Mouse (Mus musculus) heart, embryonic 14.5 days (tissue): ENCODE measurements around the gene Klhl2. TPM values are rescaled to one million over a fixed set of nuclear protein-coding genes. Genes with fewer than 3 reads are reported as not detected.

ENCODE experiments used
- ATAC-seq: fragments of 200-750 bp; cut with Nextera tagmentation; 2 replicates; pipeline ENCODE4 v1.8.0; 2017; ENCODE audit warnings: low read depth, moderate TSS enrichment; ENCODE audit not compliant: insufficient number of reproducible peaks, insufficient read depth, low FRiP score
- H3K27ac ChIP-seq, 2 experiments: fragments of 200-500 bp in 1 of 2; fragments of 300-500 bp in 1 of 2; sonication (generic) in 1 of 2; replicated peaks in 1 of 2; 2 replicates each; pipeline ENCODE4 v1.5.1; 2012 to 2014; ENCODE audit warnings: low read depth in 2 of 2, low read length in 2 of 2, control low read depth in 1 of 2, mild to moderate bottlenecking in 1 of 2, mixed read lengths in 1 of 2; ENCODE audit not compliant: control insufficient read depth in 1 of 2, insufficient read depth in 1 of 2
- H3K27me3 ChIP-seq: fragments of 300-500 bp; sonication (generic); 2 replicates; pipeline ENCODE4 v1.6.1; 2014; ENCODE audit warnings: mild to moderate bottlenecking, low read length, control low read depth; ENCODE audit not compliant: control insufficient read depth, insufficient read depth
- H3K36me3 ChIP-seq: fragments of 300-500 bp; sonication (generic); 2 replicates; pipeline ENCODE4 v1.6.1; 2014; ENCODE audit warnings: mild to moderate bottlenecking, control low read depth, low read length, mixed read lengths; ENCODE audit not compliant: control insufficient read depth, insufficient read depth
- H3K4me1 ChIP-seq, 2 experiments: fragments of 200-500 bp in 1 of 2; fragments of 300-500 bp in 1 of 2; sonication (generic) in 1 of 2; 2 replicates each; pipeline ENCODE4 v1.6.1; 2012 to 2014; ENCODE audit warnings: low read length in 2 of 2, control low read depth in 1 of 2, mixed read lengths in 1 of 2; ENCODE audit not compliant: control insufficient read depth in 2 of 2, insufficient read depth in 2 of 2
- H3K4me2 ChIP-seq: fragments of 300-500 bp; sonication (generic); 2 replicates; pipeline ENCODE4 v1.6.1; 2014; ENCODE audit warnings: mild to moderate bottlenecking, low read length
- H3K4me3 ChIP-seq, 2 experiments: fragments of 200-500 bp in 1 of 2; fragments of 300-500 bp in 1 of 2; sonication (generic) in 1 of 2; 2 replicates each; pipeline ENCODE4 v1.5.1; 2012 to 2014; ENCODE audit warnings: low read length in 2 of 2, mild to moderate bottlenecking in 2 of 2, control low read depth in 1 of 2, low read depth in 1 of 2, moderate library complexity in 1 of 2; ENCODE audit not compliant: control insufficient read depth in 1 of 2, insufficient read depth in 1 of 2
- H3K9ac ChIP-seq: fragments of 300-500 bp; sonication (generic); 2 replicates; pipeline ENCODE4 v1.6.1; 2014; ENCODE audit warnings: mild to moderate bottlenecking, low read length
- H3K9me3 ChIP-seq: fragments of 300-500 bp; sonication (generic); 2 replicates; pipeline ENCODE4 v1.6.1; 2016; ENCODE audit warnings: low read length, control low read depth; ENCODE audit not compliant: control insufficient read depth
- WGBS: fragments of 180-500 bp; shearing (Covaris S2); extraction: QIAGEN DNeasy Blood & Tissue Kit; methylation state at CpG from one replicate; pipeline ENCODE4 v1.1.7; 2014; 5-methylcytosine and 5-hydroxymethylcytosine counted together
- polyA plus RNA-seq: library from polyadenylated mRNA; unstranded; fragments of >200 nt; fragmentation: Nextera tagmentation; extraction: Ambion mirVana; gene quantifications from 2 replicates; pipeline ENCODE4 v1.2.1, GENCODE M21; 2014

Gene Klhl2
- polyA plus RNA-seq, 1 experiment from 2014 or later = 13.9 TPM

- Histone ChIP-seq H3K9ac (no peak overlapping the region), H3K4me2 (peak overlapping the region; percentile 29), H3K27ac (no peak overlapping the region), H3K4me1 (peaks cover 8 to 42% of the 10 kb centered on the region in 2 experiments), H3K27me3 (no peaks in the 10 kb centered on the region), H3K9me3 (no peaks in the 10 kb centered on the region), H3K4me3 (no peak overlapping the region), H3K36me3 (no peaks in the 10 kb centered on the region)
- 59% methylated on average over 13 of the region's 13 CpGs for WGBS
- ATAC-seq = no peak
Measured at GRCm38 (mm10) chr8:64841747-64842406, 7.9 kb downstream of the Klhl2 start.

GRCm38 (mm10) chr8:64839628-64840027 is 10.2 kb downstream of the Klhl2 start:
- Histone ChIP-seq H3K4me3 (no peak overlapping the region), H3K4me1 (peaks cover 8 to 37% of the 10 kb centered on the region in 2 experiments), H3K27me3 (no peaks in the 10 kb centered on the region), H3K9ac (no peak overlapping the region), H3K9me3 (no peaks in the 10 kb centered on the region), H3K4me2 (no peak overlapping the region), H3K36me3 (no peaks in the 10 kb centered on the region), H3K27ac (no peak overlapping the region)
- 80% methylated on average over 6 of the region's 6 CpGs for WGBS
- no peak for ATAC-seq

- Histone ChIP-seq H3K4me2 (no peak overlapping the region), H3K4me3 (no peak overlapping the region), H3K27ac (no peak overlapping the region), H3K9ac (no peak overlapping the region), H3K9me3 (no peaks in the 10 kb centered on the region), H3K4me1 (peaks cover 2 to 17% of the 10 kb centered on the region in 2 experiments), H3K27me3 (no peaks in the 10 kb centered on the region), H3K36me3 (peaks cover 20% of the 10 kb centered on the region)
- 83% methylated on average over 6 of the region's 6 CpGs for WGBS
- no peak for ATAC-seq
Measured at GRCm38 (mm10) chr8:64835475-64836122, 14.2 kb downstream of the Klhl2 start.

- H3K4me3 ChIP-seq = no peak overlapping the region
- H3K4me2 ChIP-seq = no peak overlapping the region
- H3K36me3 ChIP-seq = peaks cover 21% of the 10 kb centered on the region
- H3K27me3 ChIP-seq = no peaks in the 10 kb centered on the region
- H3K27ac ChIP-seq = no peak overlapping the region
- peaks cover 2 to 17% of the 10 kb centered on the region in 2 experiments for H3K4me1 ChIP-seq
- no peak for ATAC-seq
- no peaks in the 10 kb centered on the region for H3K9me3 ChIP-seq
- 71% methylated on average over 27 of the region's 27 CpGs for WGBS
- H3K9ac ChIP-seq = no peak overlapping the region
Measured at GRCm38 (mm10) chr8:64834071-64834877, 15.5 kb downstream of the Klhl2 start.

DNA sequence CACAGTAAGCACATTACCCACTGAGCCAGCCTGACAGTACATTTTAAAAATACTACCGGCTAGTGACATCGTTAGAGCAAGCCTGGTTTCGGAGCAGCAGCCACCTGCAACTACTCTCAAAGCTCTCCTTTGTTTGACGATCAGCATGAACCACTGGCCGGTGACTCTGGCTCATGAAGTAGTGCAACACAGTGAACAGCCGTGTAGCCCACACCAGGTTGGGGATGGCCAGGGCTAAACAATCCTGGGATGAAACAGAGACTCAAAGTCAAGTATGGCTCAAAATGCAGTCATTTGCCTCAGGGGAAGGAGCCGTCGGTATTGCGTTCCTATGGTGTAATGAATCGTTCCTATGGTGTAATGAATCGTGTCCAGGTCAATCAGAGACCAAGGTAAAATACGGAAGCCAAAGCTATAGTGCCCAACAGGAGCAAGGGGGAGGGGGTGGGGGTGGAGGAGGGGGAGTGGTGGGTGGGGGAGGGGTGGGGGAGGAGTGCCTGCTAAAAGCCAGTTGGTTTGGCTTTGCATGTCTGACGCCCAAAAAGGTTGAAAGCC is 17.2 kb downstream of the Klhl2 start:
- H3K36me3 ChIP-seq = peaks cover 26% of the 10 kb centered on the region
- peaks cover 0 to 18% of the 10 kb centered on the region in 2 experiments; a peak in 3 of 4 replicates for H3K4me1 ChIP-seq
- H3K9ac ChIP-seq = no peak overlapping the region
- no peak overlapping the region for H3K4me2 ChIP-seq
- no peaks in the 10 kb centered on the region for H3K9me3 ChIP-seq
- H3K27ac ChIP-seq = no peak overlapping the region
- WGBS = 90% methylated on average over 13 of the region's 13 CpGs
- no peak for ATAC-seq
- no peaks in the 10 kb centered on the region for H3K27me3 ChIP-seq
- H3K4me3 ChIP-seq = no peak overlapping the region

DNA sequence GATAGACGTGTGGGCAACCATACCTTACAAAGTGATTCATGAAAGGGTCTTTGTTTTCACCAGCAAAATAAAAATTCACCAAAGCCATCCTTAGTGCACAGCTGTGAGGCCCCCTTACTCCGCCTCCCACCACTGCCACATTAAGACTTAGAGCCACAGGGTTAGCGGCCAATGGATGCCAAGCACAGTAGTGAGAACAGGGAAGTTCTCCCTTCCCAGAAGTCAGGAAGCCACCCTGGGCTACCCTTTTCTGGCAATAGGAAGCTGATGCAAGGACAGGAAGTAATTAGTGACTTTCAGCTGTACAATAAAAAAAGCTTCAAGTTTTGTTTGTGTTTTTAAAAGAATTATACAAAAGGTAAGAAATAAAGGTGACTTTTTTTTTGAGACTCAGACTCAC is 18.2 kb downstream of the Klhl2 start:
- Histone ChIP-seq H3K36me3 (peaks cover 26% of the 10 kb centered on the region), H3K4me2 (no peak overlapping the region)
- 76% methylated on average over 3 of the region's 3 CpGs for WGBS

GRCm38 (mm10) chr8:64829921-64830320 is 19.9 kb downstream of the Klhl2 start:
- Histone ChIP-seq H3K27ac (no peak overlapping the region), H3K4me1 (peaks cover 3 to 16% of the 10 kb centered on the region in 2 experiments; a peak in 2 of 4 replicates), H3K36me3 (peaks cover 26% of the 10 kb centered on the region), H3K9me3 (no peaks in the 10 kb centered on the region), H3K4me3 (no peak overlapping the region), H3K27me3 (no peaks in the 10 kb centered on the region), H3K4me2 (no peak overlapping the region), H3K9ac (no peak overlapping the region)
- ATAC-seq = no peak
- WGBS = 86% methylated on average over 3 of the region's 3 CpGs

More for the DNA sequence above, 18.2 kb downstream of the Klhl2 start:
- no peaks in the 10 kb centered on the region for H3K9me3 ChIP-seq
- H3K27ac ChIP-seq = no peak overlapping the region
- no peak overlapping the region for H3K4me3 ChIP-seq
- no peak overlapping the region for H3K9ac ChIP-seq
- H3K4me1 ChIP-seq = peaks cover 0 to 13% of the 10 kb centered on the region in 2 experiments; a peak in 1 of 4 replicates
- no peak for ATAC-seq
- no peaks in the 10 kb centered on the region for H3K27me3 ChIP-seq
